Mouse (Mus musculus) forebrain, postnatal 0 days (tissue): ENCODE measurements around the gene Arap2. TPM values are rescaled to one million over a fixed set of nuclear protein-coding genes. Genes with fewer than 3 reads are reported as not detected.
A peak's percentile ranks its signal among the peaks of the same experiment; 100 is the strongest.

Experiments used
- ATAC-seq: fragments of 200-750 bp; cut with Nextera tagmentation; 2 replicates; pipeline ENCODE4 v1.8.0; 2017; ENCODE audit warnings: mild to moderate bottlenecking, moderate library complexity
- DNase-seq: peaks from one replicate; pipeline ENCODE4 v3.0.0-alpha.2; 2015
- H3K27ac ChIP-seq: fragments of 300-500 bp; sonication (generic); 2 replicates; pipeline ENCODE4 v1.5.1; 2014; ENCODE audit warnings: low read depth, mild to moderate bottlenecking, antibody characterized with exemption, low read length, moderate library complexity, mixed read lengths
- H3K27me3 ChIP-seq: fragments of 300-500 bp; sonication (generic); 2 replicates; pipeline ENCODE4 v1.6.1; 2014; ENCODE audit warnings: mild to moderate bottlenecking, low read length, mixed read lengths; ENCODE audit not compliant: insufficient read depth
- H3K36me3 ChIP-seq: fragments of 300-500 bp; sonication (generic); 2 replicates; pipeline ENCODE4 v1.6.1; 2014; ENCODE audit warnings: mild to moderate bottlenecking, moderate library complexity; ENCODE audit not compliant: insufficient read depth
- H3K4me1 ChIP-seq: fragments of 300-500 bp; sonication (generic); 2 replicates; pipeline ENCODE4 v1.6.1; 2014; ENCODE audit warnings: antibody characterized with exemption; ENCODE audit not compliant: insufficient read depth
- H3K4me2 ChIP-seq: fragments of 300-500 bp; sonication (generic); 2 replicates; pipeline ENCODE4 v1.6.1; 2014; ENCODE audit warnings: low read depth, mild to moderate bottlenecking, moderate library complexity
- H3K4me3 ChIP-seq: fragments of 300-500 bp; sonication (generic); 2 replicates; pipeline ENCODE4 v1.5.1; 2014; ENCODE audit warnings: low read depth, low read length, mixed read lengths
- H3K9ac ChIP-seq: fragments of 300-500 bp; sonication (generic); 2 replicates; pipeline ENCODE4 v1.6.1; 2014; ENCODE audit warnings: mild to moderate bottlenecking
- H3K9me3 ChIP-seq: fragments of 300-500 bp; sonication (generic); 2 replicates; pipeline ENCODE4 v1.6.1; 2016; ENCODE audit warnings: low read length
- CTCF ChIP-seq: sonication (generic); IDR thresholded peaks from 2 replicates; pipeline ENCODE4 v1.5.1; 2016; ENCODE audit warnings: antibody characterized with exemption, control low read depth, low read depth
- WGBS: fragments of 180-500 bp; shearing (Covaris S2); extraction: QIAGEN DNeasy Blood & Tissue Kit; methylation state at CpG from one replicate; pipeline ENCODE4 v1.1.7; 2014; 5-methylcytosine and 5-hydroxymethylcytosine counted together
- polyA plus RNA-seq: library from polyadenylated mRNA; unstranded; fragments of >200 nt; fragmentation: Nextera tagmentation; extraction: Ambion mirVana; gene quantifications from 2 replicates; pipeline ENCODE4 v1.2.1, GENCODE M21; 2015
- total RNA-seq: library from RNA; depleted of rRNA; stranded (reverse); fragments of >200 nt; gene quantifications from 2 replicates; pipeline ENCODE4 v1.2.3, GENCODE M21; 2014; rRNA removed

Arap2 gene
- total and polyA plus RNA-seq, 2 experiments from 2014 or later: 8.4 to 18.8 TPM

GRCm38 (mm10) chr5:62581699-62582098 is 184.3 kb downstream of the Arap2 start:
- H3K9ac ChIP-seq: no peak overlapping the region
- H3K27me3 ChIP-seq: no peaks in the 10 kb centered on the region
- no peaks in the 10 kb centered on the region for H3K9me3 ChIP-seq
- H3K27ac ChIP-seq: no peak overlapping the region
- peak; percentile 38 for DNase-seq
- H3K4me1 ChIP-seq: no peaks in the 10 kb centered on the region
- no peak overlapping the region for H3K4me2 ChIP-seq
- H3K36me3 ChIP-seq: no peaks in the 10 kb centered on the region
- no peak for TF ChIP-seq CTCF
- H3K4me3 ChIP-seq: no peak overlapping the region
- 25% methylated on average over 3 of the region's 3 CpGs for WGBS
- ATAC-seq: no peak

DNA sequence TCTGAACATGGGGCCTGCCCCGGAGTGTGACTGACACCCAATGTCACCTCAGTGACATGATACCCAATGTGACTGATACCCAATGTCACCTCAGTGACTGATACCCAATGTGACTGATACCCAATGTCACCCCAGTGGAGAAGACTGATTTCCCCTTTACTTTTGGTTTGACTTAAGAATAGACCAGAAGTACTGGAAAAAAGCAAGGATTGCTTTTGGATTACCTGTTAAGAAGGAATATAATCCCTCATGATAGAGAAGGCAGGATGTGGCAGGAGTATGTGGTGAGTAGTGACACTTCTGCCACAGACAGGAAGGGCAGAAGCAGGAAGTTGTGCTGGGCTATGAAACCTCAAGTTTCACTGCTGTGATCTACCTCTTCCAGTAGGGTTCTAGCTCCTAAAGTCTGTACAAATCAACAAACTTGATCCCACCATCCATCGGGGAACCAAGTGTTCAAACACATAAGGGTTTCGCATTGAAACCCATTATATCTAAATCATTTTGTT is 191.6 kb downstream of the Arap2 start:
- Histone ChIP-seq H3K9ac (no peak overlapping the region), H3K27me3 (no peaks in the 10 kb centered on the region), H3K4me1 (no peaks in the 10 kb centered on the region), H3K36me3 (no peaks in the 10 kb centered on the region), H3K9me3 (no peaks in the 10 kb centered on the region), H3K4me3 (no peak overlapping the region), H3K4me2 (no peak overlapping the region), H3K27ac (no peak overlapping the region)
- DNase-seq: no peak
- no peak for TF ChIP-seq CTCF
- no peak for ATAC-seq
- 95% methylated on average over 3 of the region's 3 CpGs for WGBS

Other genes starting within 250 kb of the Arap2 start
- gene Dthd1, start 47.7 kb upstream of the Arap2 start, total RNA-seq: 0.08 and 0.57 TPM in 2 replicates
- gene Dthd1, start 47.7 kb upstream of the Arap2 start, polyA plus RNA-seq: not detected in 2 replicates